Mouse (Mus musculus) right cerebral cortex, postnatal 10 days (tissue): ENCODE measurements at regions not wholly inside any gene's neighbourhood (a gene's known extent, or its start where the extent isn't known, plus 50 kb on each side); places are given as distances from the start of the nearest gene placed in this dataset.

Experiments
- DNase-seq, 2 experiments: peaks; one replicate each; pipeline ENCODE4 v3.0.0; 2021; ENCODE audit warnings: low spot score in 2 of 2

DNA sequence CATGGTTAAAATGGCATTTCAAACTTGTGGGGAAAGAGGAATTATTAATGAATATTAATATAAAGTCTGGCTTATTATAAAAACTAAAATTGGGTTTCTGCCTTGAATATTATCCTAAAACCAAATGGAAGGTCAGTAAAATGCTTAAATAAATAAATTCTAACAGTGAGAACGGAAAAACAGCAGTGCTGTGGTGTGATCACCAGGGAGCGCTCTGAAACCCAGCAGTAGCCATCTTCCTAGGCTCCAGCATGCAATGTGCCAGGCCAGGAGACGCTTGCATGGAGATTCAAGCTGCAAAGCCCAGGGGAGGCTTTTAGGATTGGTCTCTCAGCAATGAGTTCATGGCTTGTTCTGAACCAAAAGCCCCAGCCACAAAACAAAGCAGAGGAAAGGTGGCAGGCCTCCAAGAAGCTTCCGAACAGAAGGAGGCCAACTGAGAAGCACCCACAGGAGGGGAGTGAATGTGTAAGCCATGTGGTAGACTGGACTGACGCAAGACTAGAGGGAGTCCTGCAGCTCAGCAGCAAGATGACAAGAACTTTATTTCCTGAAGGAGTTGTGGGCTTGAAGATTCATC is 52.3 kb upstream of the Bace2 start:
- DNase-seq: peak in 1 of 2 experiments; percentile 61
